Mouse (Mus musculus) thymus, postnatal 36 days (tissue): ENCODE data around the gene Thap7.
A peak's percentile ranks its signal among the peaks of the same experiment; 100 is the strongest.
"Not testable (repeated sequence)": the region's sequence is repeated elsewhere in the genome, so short reads cannot be mapped to it uniquely, and the experiment has no call there.

ENCODE experiments used
- DNase-seq, 2 experiments: peaks; one replicate each; pipeline ENCODE4 v3.0.0; 2022; ENCODE audit warnings: mixed read lengths in 2 of 2

Gene Thap7

GRCm38 (mm10) chr16:17530640-17531288 is at the start of gene Thap7:
Gene Thap7 (minus strand): TSS chr16:17531136.
- peak; percentile 96 to 98 for DNase-seq

GRCm38 (mm10) chr16:17576825-17577215 is 45.9 kb upstream of the Thap7 start:
- no peak for DNase-seq

GRCm38 (mm10) chr16:17575870-17576824 is 45.2 kb upstream of the Thap7 start:
- no peak for DNase-seq

GRCm38 (mm10) chr16:17566186-17566585 is 35.2 kb upstream of the Thap7 start:
- no peak for DNase-seq

GRCm38 (mm10) chr16:17564771-17565170 is 33.8 kb upstream of the Thap7 start:
- no peak for DNase-seq

- no peak for DNase-seq
Observed at GRCm38 (mm10) chr16:17564221-17564620, 33.3 kb upstream of the Thap7 start.

- no peak for DNase-seq
Observed at GRCm38 (mm10) chr16:17563580-17563979, 32.6 kb upstream of the Thap7 start.

- no peak for DNase-seq
Observed at GRCm38 (mm10) chr16:17561751-17562208, 30.8 kb upstream of the Thap7 start, which contains the start of gene P2rx6. Gene P2rx6 (plus strand): TSS chr16:17561885.

- no peak for DNase-seq
Observed at GRCm38 (mm10) chr16:17561128-17561750, 30.3 kb upstream of the Thap7 start, which contains the start of gene Lrrc74b. Gene Lrrc74b (minus strand): TSS chr16:17561247.

- DNase-seq, result no peak
Observed at GRCm38 (mm10) chr16:17559396-17560027, 28.6 kb upstream of the Thap7 start.

- no peak for DNase-seq
Observed at GRCm38 (mm10) chr16:17558811-17559210, 27.9 kb upstream of the Thap7 start.

GRCm38 (mm10) chr16:17557947-17558480 is 27.1 kb upstream of the Thap7 start:
- DNase-seq, result peak; percentile 45 to 54

- no peak for DNase-seq
Observed at GRCm38 (mm10) chr16:17556907-17557306, 26.0 kb upstream of the Thap7 start.

GRCm38 (mm10) chr16:17556180-17556579 is 25.2 kb upstream of the Thap7 start:
- no peak for DNase-seq

GRCm38 (mm10) chr16:17554702-17555101 is 23.8 kb upstream of the Thap7 start:
- not testable (repeated sequence) for DNase-seq

GRCm38 (mm10) chr16:17553910-17554685 is 23.2 kb upstream of the Thap7 start:
- peak; percentile 58 to 79 for DNase-seq

GRCm38 (mm10) chr16:17552837-17553236 is 21.9 kb upstream of the Thap7 start:
- DNase-seq, result no peak

GRCm38 (mm10) chr16:17542632-17543031 is 11.7 kb upstream of the Thap7 start:
- DNase-seq, result no peak

GRCm38 (mm10) chr16:17536584-17536983 is 5.6 kb upstream of the Thap7 start:
- peak in 1 of 2 experiments; percentile 37 for DNase-seq

- no peak for DNase-seq
Observed at GRCm38 (mm10) chr16:17532676-17533329, 1.9 kb upstream of the Thap7 start.

- DNase-seq, result no peak
Observed at GRCm38 (mm10) chr16:17532271-17532670, 1.3 kb upstream of the Thap7 start.
